Mouse (Mus musculus) MEL-GATA-1-ER (cell line): ENCODE measurements around the gene Vmn2r95.
"Not testable (repeated sequence)": the region's sequence is repeated elsewhere in the genome, so short reads cannot be mapped to it uniquely, and the experiment has no call there.

Experiments used
- DNase-seq: peaks from one replicate; pipeline ENCODE4 v3.0.0-alpha.2; 2012; ENCODE audit warnings: low read depth; ENCODE audit errors: extremely low read depth

The Vmn2r95 gene

GRCm38 (mm10) chr17:18423778-18424177 is at the start of gene Vmn2r95:
TSS of gene Vmn2r95 (plus strand) at chr17:18424078.
- no peak for DNase-seq

- no peak for DNase-seq
These were observed 31.8 kb downstream of the Vmn2r95 start for GRCm38 (mm10) chr17:18455619-18456140.

GRCm38 (mm10) chr17:18458126-18458634 is 34.3 kb downstream of the Vmn2r95 start:
- DNase-seq, result not testable (repeated sequence)

GRCm38 (mm10) chr17:18462695-18463094 is 38.8 kb downstream of the Vmn2r95 start:
- DNase-seq, result no peak

- DNase-seq, result no peak
These were observed 56.0 kb downstream of the Vmn2r95 start for GRCm38 (mm10) chr17:18479885-18480284.
